Mouse (Mus musculus) liver, embryonic 11.5 days (tissue): Measurements from ENCODE around the gene Akap13. TPM values are rescaled to one million over a fixed set of nuclear protein-coding genes. Genes with fewer than 3 reads are reported as not detected.
"Not testable (repeated sequence)": the region's sequence is repeated elsewhere in the genome, so short reads cannot be mapped to it uniquely, and the experiment has no call there.

Experiments
- ATAC-seq: fragments of 200-750 bp; cut with Nextera tagmentation; replicated peaks from 2 replicates; pipeline ENCODE4 v1.8.0; 2017; ENCODE audit warnings: moderate number of reproducible peaks, mild to moderate bottlenecking, moderate TSS enrichment, moderate library complexity; ENCODE audit not compliant: low FRiP score
- DNase-seq: peaks from one replicate; pipeline ENCODE4 v3.0.0-alpha.2; 2017; ENCODE audit warnings: low spot score
- H3K27ac ChIP-seq: fragments of 300-500 bp; sonication (generic); 2 replicates; pipeline ENCODE4 v1.5.1; 2014; ENCODE audit warnings: mild to moderate bottlenecking, low read depth, low read length, control low read depth
- H3K27me3 ChIP-seq: fragments of 300-500 bp; sonication (generic); replicated peaks from 2 replicates; pipeline ENCODE4 v1.6.1; 2014; ENCODE audit warnings: low read length, mixed read lengths; ENCODE audit not compliant: control insufficient read depth, insufficient read depth
- H3K36me3 ChIP-seq: fragments of 300-500 bp; sonication (generic); 2 replicates; pipeline ENCODE4 v1.6.1; 2014; ENCODE audit warnings: mild to moderate bottlenecking, low read length, moderate library complexity, mixed read lengths; ENCODE audit not compliant: control insufficient read depth, insufficient read depth
- H3K4me1 ChIP-seq: fragments of 300-500 bp; sonication (generic); replicated peaks from 2 replicates; pipeline ENCODE4 v1.6.1; 2014; ENCODE audit warnings: low read length, mixed read lengths; ENCODE audit not compliant: control insufficient read depth, insufficient read depth
- H3K4me2 ChIP-seq: fragments of 300-500 bp; sonication (generic); 2 replicates; pipeline ENCODE4 v1.6.1; 2014; ENCODE audit warnings: mild to moderate bottlenecking, control low read depth, moderate library complexity
- H3K4me3 ChIP-seq: fragments of 300-500 bp; sonication (generic); 2 replicates; pipeline ENCODE4 v1.5.1; 2014; ENCODE audit warnings: low read depth, low read length, control low read depth
- H3K9ac ChIP-seq: fragments of 300-500 bp; sonication (generic); 2 replicates; pipeline ENCODE4 v1.6.1; 2014; ENCODE audit warnings: low read depth, low read length, control low read depth
- H3K9me3 ChIP-seq: fragments of 300-500 bp; sonication (generic); 2 replicates; pipeline ENCODE4 v1.6.1; 2016; ENCODE audit warnings: low read length, inconsistent platforms, mixed read lengths; ENCODE audit not compliant: control insufficient read depth
- WGBS: fragments of 180-500 bp; shearing (Covaris S2); extraction: QIAGEN DNeasy Blood & Tissue Kit; methylation state at CpG from one replicate; pipeline ENCODE4 v1.1.7; 2014; 5-methylcytosine and 5-hydroxymethylcytosine counted together
- polyA plus RNA-seq: library from polyadenylated mRNA; unstranded; fragments of >200 nt; fragmentation: Nextera tagmentation; extraction: Ambion mirVana; gene quantifications from 2 replicates; pipeline ENCODE4 v1.2.1, GENCODE M21; 2014

The Akap13 gene
- polyA plus RNA-seq, 1 experiment from 2014 or later, result 30.7 TPM

DNA sequence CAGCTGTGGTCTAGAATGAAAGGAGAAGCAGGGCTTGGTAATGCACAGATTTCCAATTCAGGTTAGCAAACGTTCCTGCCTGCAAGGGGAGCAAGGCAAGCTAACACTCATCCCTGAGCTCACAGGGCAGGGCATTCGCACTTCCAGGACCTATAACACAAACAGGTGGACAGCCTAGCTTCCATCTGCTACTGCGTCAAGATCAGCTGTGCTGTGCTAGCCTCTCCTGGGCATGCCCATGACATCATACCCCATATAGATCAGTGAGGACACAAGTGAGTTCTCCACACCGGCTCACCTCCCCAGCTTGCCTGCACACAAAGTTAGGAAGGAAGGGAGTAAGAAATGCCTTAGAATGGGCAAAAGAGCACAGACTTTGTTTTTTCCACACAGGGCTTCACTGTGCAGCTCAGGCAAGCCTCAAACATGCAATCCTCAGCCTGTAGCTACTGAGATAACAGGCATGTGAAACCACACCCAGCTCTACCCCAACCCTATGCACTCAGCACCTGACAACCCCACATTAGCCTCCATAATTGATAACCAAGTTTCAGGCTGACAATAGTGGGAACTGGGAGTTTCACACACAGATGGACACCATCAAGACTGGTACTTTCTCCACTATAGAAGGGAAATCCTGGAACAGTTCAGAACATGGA, 305.5 kb downstream of the Akap13 start:
- not testable (repeated sequence) for H3K9ac ChIP-seq, H3K27ac ChIP-seq, H3K36me3 ChIP-seq, H3K27me3 ChIP-seq, DNase-seq, H3K9me3 ChIP-seq, H3K4me3 ChIP-seq
- H3K4me2 ChIP-seq, result peak overlapping the region; percentile 30
- peaks cover 17% of the 10 kb centered on the region for H3K4me1 ChIP-seq
- 63% methylated on average over 4 of the region's 4 CpGs for WGBS
- ATAC-seq, result peak; percentile 97

DNA sequence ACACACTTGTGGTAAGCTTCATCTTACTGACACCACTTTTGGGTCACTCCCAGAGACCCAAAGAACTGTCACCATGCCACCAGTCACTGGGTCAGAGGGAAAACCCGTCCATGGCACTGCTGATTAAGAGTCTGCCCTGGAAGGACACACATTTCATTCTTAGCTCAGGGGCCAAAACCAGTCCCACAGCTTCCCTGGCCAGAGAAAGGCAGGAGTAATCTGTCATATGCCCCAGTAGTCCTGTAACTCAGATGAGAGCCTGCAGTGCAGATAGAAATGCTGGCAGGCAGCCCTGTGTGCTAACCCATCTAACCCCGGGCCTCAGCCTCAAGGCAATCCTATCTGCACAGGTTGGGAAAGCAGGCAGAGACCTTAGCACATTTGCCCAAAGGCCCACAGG, 306.9 kb downstream of the Akap13 start:
- 78% methylated on average over 2 of the region's 2 CpGs for WGBS
- not testable (repeated sequence) for ATAC-seq

DNA sequence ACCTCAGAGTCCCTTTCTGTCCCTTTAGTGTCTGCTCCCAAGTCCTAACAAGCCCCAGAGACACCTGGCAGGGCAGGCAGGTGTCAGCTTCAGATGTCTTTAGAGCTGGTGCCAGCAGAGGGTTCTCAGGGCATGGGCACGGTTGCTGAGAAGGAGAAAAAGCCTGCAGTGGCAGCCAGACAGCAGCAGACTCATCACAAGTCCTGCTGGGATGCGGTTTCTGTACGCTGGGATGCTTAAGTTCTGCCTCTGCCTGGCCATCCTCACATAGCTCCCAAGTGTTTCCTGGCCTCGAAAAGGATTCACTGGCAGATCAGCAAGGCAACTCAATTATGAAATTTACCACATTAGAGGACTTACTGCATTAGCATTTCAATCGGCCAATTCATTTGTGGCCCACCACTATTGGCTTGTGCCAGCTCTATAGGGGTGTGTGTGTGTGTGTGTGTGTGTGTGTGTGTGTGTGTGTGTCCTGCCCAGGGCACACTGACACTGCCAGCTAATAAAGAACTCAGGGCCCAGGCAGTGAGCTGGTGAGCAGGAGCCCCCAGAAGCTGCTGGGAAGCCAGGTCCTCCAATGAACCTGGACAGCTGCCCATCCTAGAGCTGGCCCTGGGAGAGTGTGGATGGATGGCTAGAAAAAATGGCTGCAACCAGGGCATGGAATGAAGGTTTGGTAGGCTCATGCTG, 311.9 kb downstream of the Akap13 start:
- H3K4me3 ChIP-seq, H3K27ac ChIP-seq, ATAC-seq, H3K4me2 ChIP-seq, H3K9me3 ChIP-seq, DNase-seq, H3K9ac ChIP-seq, H3K4me1 ChIP-seq, H3K27me3 ChIP-seq: not testable (repeated sequence)
- H3K36me3 ChIP-seq, result peaks cover 26% of the 10 kb centered on the region; the same call in 1 of the 2 replicates
- 87% methylated on average over 1 of the region's 5 CpGs for WGBS

More for the DNA sequence above, 306.9 kb downstream of the Akap13 start:
- H3K9ac ChIP-seq, H3K36me3 ChIP-seq, H3K27me3 ChIP-seq, DNase-seq, H3K4me3 ChIP-seq, H3K9me3 ChIP-seq, H3K4me2 ChIP-seq, H3K27ac ChIP-seq: not testable (repeated sequence)
- peaks cover 17% of the 10 kb centered on the region for H3K4me1 ChIP-seq

DNA sequence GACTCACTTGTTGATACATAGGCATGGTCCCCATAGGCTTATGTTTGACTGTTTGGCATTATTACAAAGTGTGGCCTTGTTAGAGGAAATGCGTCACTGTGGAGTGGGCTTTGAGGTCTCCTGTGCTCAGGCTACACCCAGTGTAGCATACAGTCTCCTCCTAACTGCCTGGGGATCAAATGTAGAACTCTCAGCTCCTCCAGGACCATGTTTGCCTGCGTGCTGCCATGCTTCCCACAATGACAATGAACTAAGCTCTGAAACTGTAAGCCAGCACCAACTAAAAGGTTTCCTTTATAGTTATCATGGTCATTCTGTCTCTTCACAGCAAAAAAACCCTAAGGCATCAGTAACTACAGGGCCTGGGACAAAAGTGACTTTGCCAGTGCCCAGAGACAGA, 312.8 kb downstream of the Akap13 start:
- H3K9me3 ChIP-seq, result no peaks in the 10 kb centered on the region
- no peaks in the 10 kb centered on the region for H3K27me3 ChIP-seq
- 88% methylated on average over 2 of the region's 2 CpGs for WGBS
- ATAC-seq (no peak), DNase-seq (no peak)
- H3K4me3 ChIP-seq, result no peak overlapping the region
- H3K4me2 ChIP-seq, result no peak overlapping the region
- H3K4me1 ChIP-seq, result no peaks in the 10 kb centered on the region
- H3K27ac ChIP-seq, result no peak overlapping the region
- H3K9ac ChIP-seq, result no peak overlapping the region
- peaks cover 26% of the 10 kb centered on the region; the same call in 1 of the 2 replicates for H3K36me3 ChIP-seq

DNA sequence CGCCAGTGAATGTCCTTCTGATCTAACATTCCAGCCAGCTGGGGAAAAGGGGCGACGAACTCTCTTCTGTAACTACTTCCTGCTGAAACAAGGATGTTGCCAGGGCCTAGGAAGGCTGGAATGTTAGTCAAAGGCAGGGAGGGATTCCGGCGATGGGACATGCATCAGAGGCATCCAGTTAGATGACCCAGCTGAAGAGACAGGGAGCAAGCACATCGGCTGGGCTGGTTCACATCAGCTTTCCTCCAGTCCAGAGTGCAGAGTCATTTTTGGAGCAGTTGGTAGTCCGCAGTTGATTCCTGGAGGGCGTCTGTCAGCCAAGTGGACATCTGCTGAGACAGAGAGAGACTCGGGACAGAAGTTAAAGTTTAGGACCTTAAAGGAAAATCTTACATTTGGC, 314.6 kb downstream of the Akap13 start:
- ATAC-seq (no peak), DNase-seq (no peak)
- no peak overlapping the region for H3K4me2 ChIP-seq
- H3K9me3 ChIP-seq, result no peaks in the 10 kb centered on the region
- WGBS, result 88% methylated on average over 9 of the region's 9 CpGs
- H3K27me3 ChIP-seq, result no peaks in the 10 kb centered on the region
- H3K27ac ChIP-seq, result no peak overlapping the region
- no peaks in the 10 kb centered on the region for H3K4me1 ChIP-seq
- H3K9ac ChIP-seq, result no peak overlapping the region
- peaks cover 26% of the 10 kb centered on the region; the same call in 1 of the 2 replicates for H3K36me3 ChIP-seq
- no peak overlapping the region for H3K4me3 ChIP-seq

DNA sequence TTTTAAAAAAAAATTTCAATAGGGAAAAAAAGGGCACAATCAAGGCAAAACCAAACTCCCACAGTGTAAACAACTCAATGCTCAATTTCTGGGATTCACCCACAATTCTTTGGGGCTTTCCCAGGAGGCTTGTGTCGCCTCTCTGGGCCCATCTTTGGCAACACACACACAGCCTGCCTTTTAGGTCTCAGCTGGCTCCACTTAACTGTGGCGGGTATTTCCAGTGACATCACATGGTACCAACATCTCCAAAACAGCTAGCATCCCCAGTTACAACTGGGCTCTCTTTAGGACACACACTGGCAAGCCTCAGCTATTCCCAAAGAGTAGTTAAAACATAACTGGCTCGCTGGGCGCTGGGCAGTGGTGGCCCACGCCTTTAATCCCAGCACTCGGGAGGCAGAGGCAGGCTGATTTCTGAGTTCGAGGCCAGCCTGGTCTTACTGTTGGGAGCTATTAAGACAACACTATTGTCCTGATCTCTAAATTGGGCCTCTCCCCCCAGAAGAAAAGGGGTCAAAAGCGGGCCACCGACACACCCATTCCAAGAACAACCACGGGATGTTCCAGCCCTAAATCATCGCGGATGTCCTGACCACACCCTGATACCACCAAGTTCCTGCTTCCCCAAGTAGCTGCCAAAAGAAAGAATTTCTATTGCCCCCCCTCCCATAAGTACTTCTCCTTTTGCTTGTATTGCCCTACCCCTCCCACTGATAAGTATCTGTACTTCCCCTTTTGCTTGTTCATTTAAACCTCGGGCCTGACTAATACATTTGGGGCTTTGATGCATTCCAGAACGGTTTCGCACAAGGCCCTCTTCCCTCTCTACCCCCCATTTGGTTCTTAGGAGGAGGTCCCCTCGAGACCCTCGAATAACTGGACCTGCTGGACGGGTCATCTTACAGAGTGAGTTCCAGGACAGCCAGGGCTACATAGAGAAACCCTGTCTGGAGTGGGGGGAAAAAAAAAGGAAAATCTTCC, 319.1 kb downstream of the Akap13 start:
- H3K9ac ChIP-seq, H3K9me3 ChIP-seq, DNase-seq, H3K4me3 ChIP-seq, H3K27ac ChIP-seq, H3K4me2 ChIP-seq, ATAC-seq, H3K4me1 ChIP-seq, H3K27me3 ChIP-seq: not testable (repeated sequence)
- WGBS, result 79% methylated on average over 18 of the region's 18 CpGs
- H3K36me3 ChIP-seq, result peaks cover 50% of the 10 kb centered on the region

DNA sequence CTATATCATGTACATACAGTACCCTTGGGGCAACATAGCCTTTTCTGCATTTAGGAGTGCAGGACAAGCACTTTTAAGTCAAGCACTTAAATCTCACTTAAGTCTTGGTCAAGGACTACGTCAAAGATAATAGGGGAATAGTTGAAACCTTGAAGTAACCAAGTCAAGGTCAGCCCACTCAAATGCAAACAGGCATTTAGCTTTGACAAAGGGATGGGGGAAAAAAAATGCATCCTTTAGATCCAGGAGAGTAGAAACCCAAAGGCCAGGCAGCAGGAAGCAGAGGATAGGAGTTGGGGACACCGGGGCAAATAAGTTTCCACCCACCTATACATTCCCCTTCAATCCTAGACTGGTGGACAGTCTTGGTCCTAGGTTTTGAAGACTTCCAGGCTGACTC, 322.7 kb downstream of the Akap13 start:
- H3K27me3 ChIP-seq, result no peaks in the 10 kb centered on the region
- 0 out of 2 replicates have a peak, but pooled peaks cover 3% of the 10 kb centered on the region for H3K4me1 ChIP-seq
- ATAC-seq (no peak), DNase-seq (no peak)
- H3K27ac ChIP-seq, result no peak overlapping the region
- H3K36me3 ChIP-seq, result peaks cover 40% of the 10 kb centered on the region
- H3K4me2 ChIP-seq, result no peak overlapping the region
- 91% methylated on average over 2 of the region's 2 CpGs for WGBS
- H3K9me3 ChIP-seq, result no peaks in the 10 kb centered on the region
- no peak overlapping the region for H3K9ac ChIP-seq
- no peak overlapping the region for H3K4me3 ChIP-seq

DNA sequence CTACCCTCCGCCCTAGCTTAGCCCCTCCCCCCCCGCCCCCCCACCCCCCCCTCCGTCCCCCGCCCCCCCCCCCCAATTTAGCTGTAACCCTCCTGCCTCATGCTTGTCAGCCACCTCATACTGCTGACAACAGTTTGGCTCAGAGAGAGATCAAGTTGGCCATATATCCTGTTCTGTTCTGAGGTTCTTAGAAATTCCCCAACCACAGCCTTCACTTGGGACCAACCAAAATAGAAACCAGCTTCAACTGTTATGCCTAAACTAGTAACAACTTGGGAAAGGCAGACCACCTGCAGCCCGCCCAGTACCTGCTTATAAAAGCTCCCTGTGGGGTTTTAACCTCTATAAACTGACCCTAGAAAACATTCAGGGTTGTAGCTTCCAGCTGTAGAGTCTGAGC, 325.5 kb downstream of the Akap13 start:
- Histone ChIP-seq H3K27ac (no peak overlapping the region), H3K9ac (peak overlapping the region; percentile 75), H3K36me3 (peaks cover 36% of the 10 kb centered on the region), H3K4me1 (0 out of 2 replicates have a peak, but pooled peaks cover 3% of the 10 kb centered on the region), H3K4me3 (peak overlapping the region; percentile 56), H3K9me3 (no peaks in the 10 kb centered on the region), H3K27me3 (no peaks in the 10 kb centered on the region), H3K4me2 (peak overlapping the region; percentile 75)
- 36% methylated on average over 2 of the region's 5 CpGs for WGBS
- DNase-seq (no peak), ATAC-seq (no peak)
